Mouse (Mus musculus) limb, embryonic 13.5 days (tissue): ENCODE measurements around the gene Olfr510. TPM values are rescaled to one million over a fixed set of nuclear protein-coding genes. Genes with fewer than 3 reads are reported as not detected.
"Not testable (repeated sequence)": the region's sequence is repeated elsewhere in the genome, so short reads cannot be mapped to it uniquely, and the experiment has no call there.

Experiments used
- ATAC-seq: fragments of 200-750 bp; cut with Nextera tagmentation; 2 replicates; pipeline ENCODE4 v1.8.0; 2017; ENCODE audit warnings: low read depth, moderate number of reproducible peaks, moderate TSS enrichment; ENCODE audit not compliant: low FRiP score
- H3K27ac ChIP-seq: fragments of 300-500 bp; sonication (generic); 2 replicates; pipeline ENCODE4 v1.5.1; 2015; ENCODE audit warnings: inconsistent platforms, mild to moderate bottlenecking, moderate library complexity
- H3K27me3 ChIP-seq: fragments of 300-500 bp; sonication (generic); 2 replicates; pipeline ENCODE4 v1.6.1; 2015; ENCODE audit warnings: mild to moderate bottlenecking, inconsistent platforms
- H3K36me3 ChIP-seq: fragments of 300-500 bp; sonication (generic); 2 replicates; pipeline ENCODE4 v1.6.1; 2015; ENCODE audit warnings: inconsistent platforms, mild to moderate bottlenecking, moderate library complexity
- H3K4me1 ChIP-seq: fragments of 300-500 bp; sonication (generic); 2 replicates; pipeline ENCODE4 v1.6.1; 2015; ENCODE audit warnings: inconsistent platforms
- H3K4me2 ChIP-seq: fragments of 300-500 bp; sonication (generic); replicated peaks from 2 replicates; pipeline ENCODE4 v1.6.1; 2015; ENCODE audit warnings: inconsistent platforms, mild to moderate bottlenecking, moderate library complexity
- H3K4me3 ChIP-seq: fragments of 300-500 bp; sonication (generic); 2 replicates; pipeline ENCODE4 v1.5.1; 2015; ENCODE audit warnings: moderate library complexity, mild to moderate bottlenecking, inconsistent platforms
- H3K9ac ChIP-seq: fragments of 300-500 bp; sonication (generic); 2 replicates; pipeline ENCODE4 v1.6.1; 2015; ENCODE audit warnings: mild to moderate bottlenecking, inconsistent platforms
- H3K9me3 ChIP-seq: fragments of 300-500 bp; sonication (generic); 2 replicates; pipeline ENCODE4 v1.6.1; 2016; ENCODE audit warnings: inconsistent platforms
- WGBS: fragments of 180-500 bp; shearing (Covaris S2); methylation state at CpG from one replicate; pipeline ENCODE4 v1.1.7; 2015; 5-methylcytosine and 5-hydroxymethylcytosine counted together
- polyA plus RNA-seq: library from polyadenylated mRNA; unstranded; fragments of >200 nt; fragmentation: Nextera tagmentation; extraction: Ambion mirVana; gene quantifications from 2 replicates; pipeline ENCODE4 v1.2.1, GENCODE M21; 2015

Olfr510 gene
- polyA plus RNA-seq = not detected in 2 replicates

GRCm38 (mm10) chr7:108666118-108666517, at the start of gene Olfr510:
Olfr510 (plus strand) TSS chr7:108666418.
- Histone ChIP-seq H3K4me1 (no peaks in the 10 kb centered on the region), H3K4me3 (no peak within 1 kb of the TSS), H3K36me3 (no peaks in the 10 kb centered on the region), H3K9ac (no peak within 1 kb of the TSS), H3K4me2 (no peak within 1 kb of the TSS), H3K9me3 (no peaks in the 10 kb centered on the region), H3K27ac (no peak within 1 kb of the TSS), H3K27me3 (no peaks in the 10 kb centered on the region)
- ATAC-seq = no peak
- WGBS = 89% methylated on average over 1 of the region's 1 CpGs

GRCm38 (mm10) chr7:108616781-108617180, 49.4 kb upstream of the Olfr510 start:
- H3K27me3 ChIP-seq, H3K9me3 ChIP-seq, H3K36me3 ChIP-seq, H3K4me1 ChIP-seq, H3K9ac ChIP-seq, H3K4me2 ChIP-seq, H3K27ac ChIP-seq, ATAC-seq, H3K4me3 ChIP-seq: not testable (repeated sequence)
- 70% methylated on average over 3 of the region's 3 CpGs for WGBS

GRCm38 (mm10) chr7:108621514-108621913, 44.7 kb upstream of the Olfr510 start, which contains the start of gene Olfr507:
Olfr507 (plus strand) TSS chr7:108621814.
- Histone ChIP-seq H3K27me3 (no peaks in the 10 kb centered on the region), H3K36me3 (no peaks in the 10 kb centered on the region), H3K4me2 (no peak within 1 kb of the TSS), H3K27ac (no peak within 1 kb of the TSS), H3K4me3 (no peak within 1 kb of the TSS), H3K4me1 (no peaks in the 10 kb centered on the region), H3K9me3 (no peaks in the 10 kb centered on the region), H3K9ac (no peak within 1 kb of the TSS)
- no peak for ATAC-seq
- 71% methylated on average over 2 of the region's 2 CpGs for WGBS

- whole genome bisulfite sequencing = 87% methylated on average over 3 of the region's 3 CpGs
- Histone ChIP-seq H3K36me3 (no peaks in the 10 kb centered on the region), H3K4me2 (no peak within 1 kb of the TSS), H3K4me3 (no peak within 1 kb of the TSS), H3K27me3 (no peaks in the 10 kb centered on the region), H3K27ac (no peak within 1 kb of the TSS), H3K9ac (no peak within 1 kb of the TSS), H3K4me1 (no peaks in the 10 kb centered on the region), H3K9me3 (no peaks in the 10 kb centered on the region)
- no peak for ATAC-seq
Observed at GRCm38 (mm10) chr7:108629694-108630093, 36.5 kb upstream of the Olfr510 start, which contains the start of gene Olfr508. Olfr508 (plus strand) TSS chr7:108629994.

GRCm38 (mm10) chr7:108651806-108652205, 14.4 kb upstream of the Olfr510 start, which contains the start of gene Olfr509:
Olfr509 (minus strand) TSS chr7:108651906.
- H3K9ac ChIP-seq = no peak within 1 kb of the TSS
- H3K4me2 ChIP-seq = no peak within 1 kb of the TSS
- H3K4me3 ChIP-seq = no peak within 1 kb of the TSS
- no peaks in the 10 kb centered on the region for H3K9me3 ChIP-seq
- H3K27ac ChIP-seq = no peak within 1 kb of the TSS
- no peaks in the 10 kb centered on the region for H3K27me3 ChIP-seq
- ATAC-seq = no peak
- H3K36me3 ChIP-seq = no peaks in the 10 kb centered on the region
- no peaks in the 10 kb centered on the region for H3K4me1 ChIP-seq

GRCm38 (mm10) chr7:108662419-108662818, 3.8 kb upstream of the Olfr510 start:
- no peaks in the 10 kb centered on the region for H3K4me1 ChIP-seq
- no peak overlapping the region for H3K27ac ChIP-seq
- no peaks in the 10 kb centered on the region for H3K27me3 ChIP-seq
- 87% methylated on average over 3 of the region's 3 CpGs for WGBS
- no peaks in the 10 kb centered on the region for H3K36me3 ChIP-seq
- no peak overlapping the region for H3K9ac ChIP-seq
- no peak overlapping the region for H3K4me3 ChIP-seq
- no peak for ATAC-seq
- no peaks in the 10 kb centered on the region for H3K9me3 ChIP-seq
- H3K4me2 ChIP-seq = no peak overlapping the region

- no peaks in the 10 kb centered on the region for H3K27me3 ChIP-seq
- WGBS = 79% methylated on average over 1 of the region's 1 CpGs
- no peaks in the 10 kb centered on the region for H3K36me3 ChIP-seq
- H3K4me3 ChIP-seq = no peak overlapping the region
- H3K9me3 ChIP-seq = no peaks in the 10 kb centered on the region
- H3K4me2 ChIP-seq = no peak overlapping the region
- H3K27ac ChIP-seq = no peak overlapping the region
- no peaks in the 10 kb centered on the region for H3K4me1 ChIP-seq
- no peak overlapping the region for H3K9ac ChIP-seq
- ATAC-seq = no peak
Observed at GRCm38 (mm10) chr7:108671058-108671457, 4.8 kb downstream of the Olfr510 start.

- Histone ChIP-seq H3K27me3 (no peaks in the 10 kb centered on the region), H3K9ac (no peak overlapping the region), H3K4me2 (no peak overlapping the region), H3K36me3 (no peaks in the 10 kb centered on the region), H3K4me1 (no peaks in the 10 kb centered on the region), H3K4me3 (no peak overlapping the region), H3K27ac (no peak overlapping the region), H3K9me3 (no peaks in the 10 kb centered on the region)
- 78% methylated on average over 4 of the region's 4 CpGs for WGBS
- no peak for ATAC-seq
Observed at GRCm38 (mm10) chr7:108678886-108679285, 12.7 kb downstream of the Olfr510 start.

GRCm38 (mm10) chr7:108713020-108713419, 46.8 kb downstream of the Olfr510 start, which contains the start of gene Olfr512:
Olfr512 (plus strand) TSS chr7:108713320.
- H3K27ac ChIP-seq = no peak within 1 kb of the TSS
- H3K4me2 ChIP-seq = no peak within 1 kb of the TSS
- H3K9me3 ChIP-seq = no peaks in the 10 kb centered on the region
- H3K27me3 ChIP-seq = no peaks in the 10 kb centered on the region
- no peaks in the 10 kb centered on the region for H3K36me3 ChIP-seq
- no peak for ATAC-seq
- no peak within 1 kb of the TSS for H3K4me3 ChIP-seq
- no peak within 1 kb of the TSS for H3K9ac ChIP-seq
- no peaks in the 10 kb centered on the region for H3K4me1 ChIP-seq

Other genes starting within 250 kb of the Olfr510 start
- gene Olfr497, start 246.0 kb upstream of the Olfr510 start, polyA plus RNA-seq = not detected in 2 replicates
- gene Olfr498, start 201.1 kb upstream of the Olfr510 start, polyA plus RNA-seq = not detected in 2 replicates
- gene Olfr502, start 141.4 kb upstream of the Olfr510 start, polyA plus RNA-seq = not detected in 2 replicates
- not detected in 2 replicates for gene Olfr503, start 121.9 kb upstream of the Olfr510 start, polyA plus RNA-seq
- gene Olfr504, start 100.6 kb upstream of the Olfr510 start, polyA plus RNA-seq = not detected in 2 replicates
- not detected in 2 replicates for gene Olfr506, start 55.6 kb upstream of the Olfr510 start, polyA plus RNA-seq
- not detected in 2 replicates for gene Olfr507, start 44.6 kb upstream of the Olfr510 start, polyA plus RNA-seq
- gene Olfr508, start 36.4 kb upstream of the Olfr510 start, polyA plus RNA-seq = not detected in 2 replicates
- gene Olfr509, start 14.5 kb upstream of the Olfr510 start, polyA plus RNA-seq = 0.05 and 0.09 TPM in 2 replicates
- not detected in 2 replicates for gene Olfr512, start 46.9 kb downstream of the Olfr510 start, polyA plus RNA-seq
- gene Olfr513, start 84.6 kb downstream of the Olfr510 start, polyA plus RNA-seq = not detected in 2 replicates
- gene Olfr514, start 159.6 kb downstream of the Olfr510 start, polyA plus RNA-seq = not detected in 2 replicates
- not detected in 2 replicates for gene Olfr516, start 184.1 kb downstream of the Olfr510 start, polyA plus RNA-seq
- gene Olfr517, start 206.0 kb downstream of the Olfr510 start, polyA plus RNA-seq = not detected in 2 replicates
- gene Olfr518, start 218.6 kb downstream of the Olfr510 start, polyA plus RNA-seq = not detected in 2 replicates
- gene Olfr519, start 228.0 kb downstream of the Olfr510 start, polyA plus RNA-seq = not detected in 2 replicates